Mouse (Mus musculus) forebrain, embryonic 15.5 days (tissue): ENCODE data around the gene Dqx1. TPM values are rescaled to one million over a fixed set of nuclear protein-coding genes. Genes with fewer than 3 reads are reported as not detected.

Experiments used
- ATAC-seq: fragments of 200-750 bp; cut with Nextera tagmentation; replicated peaks from 2 replicates; pipeline ENCODE4 v1.8.0; 2017; ENCODE audit warnings: mild to moderate bottlenecking, moderate TSS enrichment, moderate library complexity
- H3K27ac ChIP-seq: fragments of 300-500 bp; sonication (generic); replicated peaks from 2 replicates; pipeline ENCODE4 v1.5.1; 2015; ENCODE audit warnings: mild to moderate bottlenecking, inconsistent platforms
- H3K27me3 ChIP-seq: fragments of 300-500 bp; sonication (generic); 2 replicates; pipeline ENCODE4 v1.6.1; 2015; ENCODE audit warnings: inconsistent platforms
- H3K36me3 ChIP-seq: fragments of 300-500 bp; sonication (generic); 2 replicates; pipeline ENCODE4 v1.6.1; 2015; ENCODE audit warnings: mild to moderate bottlenecking, inconsistent platforms
- H3K4me1 ChIP-seq: fragments of 300-500 bp; sonication (generic); 2 replicates; pipeline ENCODE4 v1.6.1; 2015; ENCODE audit warnings: inconsistent platforms
- H3K4me2 ChIP-seq: fragments of 300-500 bp; sonication (generic); replicated peaks from 2 replicates; pipeline ENCODE4 v1.6.1; 2015; ENCODE audit warnings: mild to moderate bottlenecking, inconsistent platforms
- H3K4me3 ChIP-seq: fragments of 300-500 bp; sonication (generic); 2 replicates; pipeline ENCODE4 v1.5.1; 2015; ENCODE audit warnings: mild to moderate bottlenecking, inconsistent platforms
- H3K9ac ChIP-seq: fragments of 300-500 bp; sonication (generic); replicated peaks from 2 replicates; pipeline ENCODE4 v1.6.1; 2015; ENCODE audit warnings: mild to moderate bottlenecking, inconsistent platforms
- H3K9me3 ChIP-seq: fragments of 300-500 bp; sonication (generic); 2 replicates; pipeline ENCODE4 v1.6.1; 2016; ENCODE audit warnings: inconsistent platforms
- WGBS: fragments of 180-500 bp; shearing (Covaris S2); methylation state at CpG from one replicate; pipeline ENCODE4 v1.1.7; 2015; ENCODE audit warnings: mixed read lengths; 5-methylcytosine and 5-hydroxymethylcytosine counted together
- polyA plus RNA-seq: library from polyadenylated mRNA; unstranded; fragments of >200 nt; fragmentation: Nextera tagmentation; extraction: Ambion mirVana; gene quantifications from 2 replicates; pipeline ENCODE4 v1.2.1, GENCODE M21; 2015

Gene Dqx1
- polyA plus RNA-seq, 1 experiment from 2014 or later = 0.34 TPM

GRCm38 (mm10) chr6:83023008-83023407 is 34.6 kb upstream of the Dqx1 start:
- 85% methylated on average over 9 of the region's 9 CpGs for WGBS
- Histone ChIP-seq H3K4me3 (no peak overlapping the region), H3K4me2 (no peak overlapping the region), H3K27ac (no peak overlapping the region), H3K4me1 (no peaks in the 10 kb centered on the region), H3K9me3 (no peaks in the 10 kb centered on the region), H3K27me3 (no peaks in the 10 kb centered on the region), H3K9ac (no peak overlapping the region), H3K36me3 (no peaks in the 10 kb centered on the region)
- ATAC-seq = no peak

- no peaks in the 10 kb centered on the region for H3K9me3 ChIP-seq
- no peak overlapping the region for H3K4me2 ChIP-seq
- no peak overlapping the region for H3K9ac ChIP-seq
- H3K27ac ChIP-seq = no peak overlapping the region
- 86% methylated on average over 2 of the region's 2 CpGs for WGBS
- ATAC-seq = no peak
- H3K36me3 ChIP-seq = no peaks in the 10 kb centered on the region
- H3K4me3 ChIP-seq = no peak overlapping the region
- H3K27me3 ChIP-seq = no peaks in the 10 kb centered on the region
- no peaks in the 10 kb centered on the region for H3K4me1 ChIP-seq
Measured at GRCm38 (mm10) chr6:83023786-83024185, 33.9 kb upstream of the Dqx1 start.

GRCm38 (mm10) chr6:83024421-83024820 is 33.2 kb upstream of the Dqx1 start:
- Histone ChIP-seq H3K9ac (no peak overlapping the region), H3K27me3 (peaks cover 5% of the 10 kb centered on the region; the same call in 1 of the 2 replicates), H3K9me3 (no peaks in the 10 kb centered on the region), H3K36me3 (no peaks in the 10 kb centered on the region), H3K4me1 (no peaks in the 10 kb centered on the region), H3K4me2 (no peak overlapping the region), H3K27ac (no peak overlapping the region), H3K4me3 (no peak overlapping the region)
- 76% methylated on average over 4 of the region's 4 CpGs for WGBS
- ATAC-seq = no peak

GRCm38 (mm10) chr6:83025221-83025620 is 32.4 kb upstream of the Dqx1 start:
- H3K36me3 ChIP-seq = no peaks in the 10 kb centered on the region
- H3K4me1 ChIP-seq = no peaks in the 10 kb centered on the region
- WGBS = 96% methylated on average over 4 of the region's 4 CpGs
- no peak overlapping the region for H3K27ac ChIP-seq
- no peak for ATAC-seq
- no peaks in the 10 kb centered on the region for H3K9me3 ChIP-seq
- H3K4me3 ChIP-seq = no peak overlapping the region
- H3K27me3 ChIP-seq = peaks cover 5% of the 10 kb centered on the region; the same call in 1 of the 2 replicates
- H3K4me2 ChIP-seq = no peak overlapping the region
- H3K9ac ChIP-seq = no peak overlapping the region

GRCm38 (mm10) chr6:83027293-83027692 is 30.4 kb upstream of the Dqx1 start:
- H3K9me3 ChIP-seq = no peaks in the 10 kb centered on the region
- ATAC-seq = no peak
- no peak overlapping the region for H3K4me2 ChIP-seq
- no peak overlapping the region for H3K27ac ChIP-seq
- peaks cover 3% of the 10 kb centered on the region for H3K4me1 ChIP-seq
- H3K36me3 ChIP-seq = no peaks in the 10 kb centered on the region
- H3K27me3 ChIP-seq = peaks cover 21% of the 10 kb centered on the region; the same call in 1 of the 2 replicates
- H3K4me3 ChIP-seq = no peak overlapping the region
- no peak overlapping the region for H3K9ac ChIP-seq
- 69% methylated on average over 8 of the region's 8 CpGs for WGBS

- Histone ChIP-seq H3K9me3 (no peaks in the 10 kb centered on the region), H3K36me3 (no peaks in the 10 kb centered on the region), H3K4me1 (peaks cover 7% of the 10 kb centered on the region), H3K27me3 (peaks cover 22% of the 10 kb centered on the region; the same call in 1 of the 2 replicates), H3K4me2 (no peak overlapping the region), H3K27ac (no peak overlapping the region), H3K4me3 (no peak overlapping the region), H3K9ac (no peak overlapping the region)
- 58% methylated on average over 8 of the region's 9 CpGs for WGBS
- no peak for ATAC-seq
Measured at GRCm38 (mm10) chr6:83027706-83028105, 29.9 kb upstream of the Dqx1 start.

- Histone ChIP-seq H3K4me2 (no peak overlapping the region), H3K27ac (no peak overlapping the region), H3K27me3 (peaks cover 26% of the 10 kb centered on the region; the same call in 1 of the 2 replicates), H3K4me3 (no peak overlapping the region), H3K4me1 (peaks cover 27% of the 10 kb centered on the region), H3K9ac (no peak overlapping the region), H3K9me3 (no peaks in the 10 kb centered on the region), H3K36me3 (no peaks in the 10 kb centered on the region)
- ATAC-seq = no peak
- 20% methylated on average over 10 of the region's 10 CpGs for WGBS
Measured at GRCm38 (mm10) chr6:83029777-83030176, 27.9 kb upstream of the Dqx1 start.

- 59% methylated on average over 7 of the region's 7 CpGs for WGBS
- Histone ChIP-seq H3K27me3 (peaks cover 26% of the 10 kb centered on the region; the same call in 1 of the 2 replicates), H3K36me3 (no peaks in the 10 kb centered on the region), H3K4me2 (no peak overlapping the region), H3K4me3 (no peak overlapping the region), H3K9me3 (no peaks in the 10 kb centered on the region), H3K4me1 (peaks cover 27% of the 10 kb centered on the region), H3K27ac (no peak overlapping the region), H3K9ac (no peak overlapping the region)
- ATAC-seq = no peak
Measured at GRCm38 (mm10) chr6:83031111-83031510, 26.5 kb upstream of the Dqx1 start.

- WGBS = 27% methylated on average over 18 of the region's 18 CpGs
- peaks cover 27% of the 10 kb centered on the region for H3K4me1 ChIP-seq
- H3K9ac ChIP-seq = 0 out of 2 replicates have a peak overlapping the region, but pooled peaks have one; percentile 51
- H3K27me3 ChIP-seq = peaks cover 26% of the 10 kb centered on the region; the same call in 1 of the 2 replicates
- no peak for ATAC-seq
- no peaks in the 10 kb centered on the region for H3K36me3 ChIP-seq
- peak overlapping the region; percentile 94 for H3K4me2 ChIP-seq
- no peaks in the 10 kb centered on the region for H3K9me3 ChIP-seq
- peak overlapping the region; percentile 55 for H3K4me3 ChIP-seq
- H3K27ac ChIP-seq = no peak overlapping the region
Measured at GRCm38 (mm10) chr6:83031921-83032590, 25.6 kb upstream of the Dqx1 start.

GRCm38 (mm10) chr6:83032769-83033191 is 24.9 kb upstream of the Dqx1 start:
- peak overlapping the region; percentile 94 for H3K4me2 ChIP-seq
- no peaks in the 10 kb centered on the region for H3K9me3 ChIP-seq
- no peak overlapping the region for H3K27ac ChIP-seq
- peak overlapping the region; percentile 51 for H3K9ac ChIP-seq
- peaks cover 26% of the 10 kb centered on the region; the same call in 1 of the 2 replicates for H3K27me3 ChIP-seq
- H3K36me3 ChIP-seq = no peaks in the 10 kb centered on the region
- WGBS = under 1% methylated on average over 31 of the region's 31 CpGs
- H3K4me3 ChIP-seq = peak overlapping the region; percentile 55
- peaks cover 27% of the 10 kb centered on the region for H3K4me1 ChIP-seq
- peak; percentile 46 for ATAC-seq

GRCm38 (mm10) chr6:83033249-83034185 is 24.1 kb upstream of the Dqx1 start, which contains the start of the genes Dok1 and Loxl3:
Gene Dok1, minus strand, starts transcription at chr6:83033471.
Gene Loxl3, plus strand, starts transcription at chr6:83034173.
- WGBS = under 1% methylated on average over 51 of the region's 51 CpGs
- Histone ChIP-seq H3K4me2 (peak within 1 kb of the TSS; percentile 94), H3K9ac (peak within 1 kb of the TSS; percentile 51), H3K4me1 (peaks cover 32% of the 10 kb centered on the region), H3K36me3 (no peaks in the 10 kb centered on the region), H3K4me3 (peak within 1 kb of the TSS; percentile 55), H3K9me3 (no peaks in the 10 kb centered on the region), H3K27ac (peak within 1 kb of the TSS; percentile 52), H3K27me3 (peaks cover 26% of the 10 kb centered on the region; the same call in 1 of the 2 replicates)
- ATAC-seq = peak; percentile 70
